Mouse (Mus musculus) thymus, adult 2 months (tissue): ENCODE data around the gene Tlr5. TPM values are rescaled to one million over a fixed set of nuclear protein-coding genes. Genes with fewer than 3 reads are reported as not detected.

ENCODE experiments used
- DNase-seq: peaks from one replicate; pipeline ENCODE4 v3.0.0; 2021
- H3K27ac ChIP-seq: fragments of 200-500 bp; 2 replicates; pipeline ENCODE4 v1.5.1; 2012; ENCODE audit warnings: low read length, control low read depth; ENCODE audit not compliant: control insufficient read depth, insufficient read depth
- H3K27me3 ChIP-seq: fragments of 200-500 bp; 2 replicates; pipeline ENCODE4 v1.6.1; 2012; ENCODE audit warnings: mild to moderate bottlenecking, low read length, moderate library complexity, mixed read lengths; ENCODE audit not compliant: control insufficient read depth, insufficient read depth
- H3K36me3 ChIP-seq: fragments of 200-500 bp; 2 replicates; pipeline ENCODE4 v1.6.1; 2012; ENCODE audit warnings: mild to moderate bottlenecking, low read length, moderate library complexity; ENCODE audit not compliant: control insufficient read depth, insufficient read depth
- H3K4me1 ChIP-seq: fragments of 200-500 bp; replicated peaks from 2 replicates; pipeline ENCODE4 v1.6.1; 2012; ENCODE audit warnings: low read length; ENCODE audit not compliant: control insufficient read depth, insufficient read depth
- H3K4me3 ChIP-seq: fragments of 200-500 bp; 2 replicates; pipeline ENCODE4 v1.5.1; 2012; ENCODE audit warnings: mild to moderate bottlenecking, low read length, control low read depth, moderate library complexity; ENCODE audit not compliant: control insufficient read depth, insufficient read depth
- CTCF ChIP-seq: fragments of 200-500 bp; IDR thresholded peaks from 2 replicates; pipeline ENCODE4 v1.5.1; 2012; ENCODE audit warnings: mild to moderate bottlenecking, control low read depth, low read length, moderate library complexity, borderline replicate concordance; ENCODE audit not compliant: control insufficient read depth, poor library complexity, insufficient read depth; ENCODE audit errors: extremely low read depth
- POLR2A ChIP-seq: fragments of 200-500 bp; IDR thresholded peaks from 2 replicates; pipeline ENCODE4 v1.6.1; 2012; ENCODE audit warnings: mild to moderate bottlenecking, low read length, control low read depth, moderate library complexity; ENCODE audit not compliant: control insufficient read depth, poor library complexity, insufficient read depth; ENCODE audit errors: extremely low read depth
- WGBS: fragments of 180-500 bp; shearing (Covaris S2); methylation state at CpG from one replicate; pipeline ENCODE4 v1.1.7; 2018; 5-methylcytosine and 5-hydroxymethylcytosine counted together
- polyA plus RNA-seq: library from polyadenylated mRNA; depleted of rRNA; stranded (reverse); fragments of >200 nt; gene quantifications from 2 replicates; pipeline ENCODE4 v1.2.3, GENCODE M21; 2012

Gene Tlr5
- polyA plus RNA-seq, 1 experiment = 0.82 TPM

DNA sequence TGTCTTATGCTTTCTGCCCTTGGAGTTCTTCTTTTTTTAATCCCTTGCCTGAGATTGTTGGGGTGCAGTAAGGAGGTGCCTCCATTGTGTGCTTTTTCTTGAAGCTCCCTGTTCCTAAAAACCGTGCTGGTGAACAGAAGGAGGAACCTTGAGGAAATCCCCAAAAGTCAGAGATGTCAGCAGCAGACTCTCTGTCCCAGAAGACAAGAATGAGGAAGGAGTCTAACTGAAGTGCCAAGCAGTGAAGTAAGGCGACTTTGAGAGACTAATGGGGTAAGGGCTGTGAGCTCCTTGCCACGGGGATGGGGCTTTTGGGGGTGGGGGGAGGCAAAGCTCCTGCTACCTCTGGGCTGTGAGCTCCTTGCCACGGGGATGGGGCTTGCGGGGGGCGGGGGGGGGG is 19.1 kb upstream of the Tlr5 start:
- Histone ChIP-seq H3K4me1 (no peaks in the 10 kb centered on the region), H3K4me3 (no peak overlapping the region), H3K27me3 (no peaks in the 10 kb centered on the region), H3K27ac (no peak overlapping the region), H3K36me3 (no peaks in the 10 kb centered on the region)
- TF ChIP-seq CTCF (no peak), POLR2A (no peak)
- 32% methylated on average over 6 of the region's 6 CpGs for WGBS
- DNase-seq = no peak

DNA sequence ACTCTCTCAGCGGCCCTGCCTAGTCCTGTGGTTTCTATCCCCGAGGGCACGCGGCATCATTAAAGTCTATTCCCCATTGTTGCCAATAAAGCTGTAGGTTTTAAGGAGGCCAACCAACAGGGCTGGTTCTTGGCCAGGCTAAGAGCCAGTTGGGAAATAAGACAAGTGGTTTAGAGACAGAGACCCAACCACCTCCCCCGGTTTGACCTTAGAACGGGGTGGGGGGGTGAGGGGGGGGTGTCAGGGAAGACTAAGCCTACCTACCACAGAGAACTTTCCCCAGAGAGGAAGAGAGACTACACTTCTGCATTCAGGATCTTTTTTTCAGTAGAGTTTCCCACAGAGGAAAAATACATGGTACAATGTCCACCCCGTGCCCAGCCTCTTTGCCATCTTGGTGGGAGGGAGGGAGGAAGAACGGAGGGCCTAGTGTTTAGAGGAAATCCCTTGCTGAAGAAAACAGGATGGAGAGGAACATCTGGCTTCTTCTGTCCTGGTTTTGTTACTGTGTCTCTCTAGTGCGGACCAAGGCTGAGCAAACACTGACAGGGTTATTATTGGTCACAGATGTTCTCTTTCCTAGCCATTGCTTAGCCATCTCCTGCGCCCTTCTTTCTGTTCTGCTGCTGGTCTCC is 17.0 kb upstream of the Tlr5 start:
- Histone ChIP-seq H3K27ac (no peak overlapping the region), H3K27me3 (no peaks in the 10 kb centered on the region), H3K4me1 (no peaks in the 10 kb centered on the region), H3K36me3 (no peaks in the 10 kb centered on the region), H3K4me3 (no peak overlapping the region)
- TF ChIP-seq CTCF (no peak), POLR2A (no peak)
- DNase-seq = no peak
- 52% methylated on average over 10 of the region's 10 CpGs for WGBS

DNA sequence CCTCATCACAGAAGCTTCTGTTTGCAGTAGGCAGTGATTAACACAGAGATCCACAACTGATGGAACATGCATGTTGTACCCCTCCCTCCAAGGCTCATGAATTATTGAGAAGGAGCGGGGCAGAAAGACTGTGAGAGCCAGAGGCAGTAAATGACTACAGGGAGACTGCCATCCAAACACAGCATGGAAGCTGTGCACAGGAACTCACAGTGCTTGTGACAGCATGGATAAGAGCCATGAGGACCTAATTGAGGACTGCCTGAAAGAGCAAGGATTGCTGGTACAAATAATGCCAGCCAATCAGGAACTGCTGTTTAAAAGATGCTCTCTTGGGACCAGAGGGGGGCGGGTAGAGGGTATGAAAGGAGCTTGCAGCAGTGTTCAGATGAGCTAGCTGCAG is 12.7 kb upstream of the Tlr5 start:
- H3K36me3 ChIP-seq = no peaks in the 10 kb centered on the region
- no peak overlapping the region for H3K27ac ChIP-seq
- no peak for DNase-seq
- TF ChIP-seq CTCF = no peak
- no peak for TF ChIP-seq POLR2A
- no peak overlapping the region for H3K4me3 ChIP-seq
- H3K27me3 ChIP-seq = no peaks in the 10 kb centered on the region
- H3K4me1 ChIP-seq = no peaks in the 10 kb centered on the region
- 93% methylated on average over 2 of the region's 2 CpGs for WGBS

DNA sequence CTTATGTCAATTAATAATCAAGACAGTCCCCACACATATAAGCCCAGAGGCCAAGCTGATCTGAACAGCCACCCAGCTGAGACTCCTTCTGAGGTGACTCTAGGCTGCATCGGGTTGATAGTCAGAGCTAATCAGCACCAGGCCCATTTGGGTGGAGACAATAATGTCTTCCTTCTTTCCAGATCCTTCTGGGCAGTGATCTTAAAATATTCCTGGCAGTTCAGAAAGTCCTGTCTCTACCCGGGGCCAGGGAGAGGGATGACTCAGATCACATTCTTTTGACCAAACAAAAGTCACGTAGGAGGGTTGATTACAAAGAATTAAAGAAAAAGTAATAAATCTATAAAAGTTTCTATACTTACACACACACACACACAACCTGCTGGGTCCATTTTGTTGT is 10.7 kb upstream of the Tlr5 start:
- no peaks in the 10 kb centered on the region for H3K36me3 ChIP-seq
- H3K4me1 ChIP-seq = no peaks in the 10 kb centered on the region
- TF ChIP-seq POLR2A (no peak), CTCF (no peak)
- no peaks in the 10 kb centered on the region for H3K27me3 ChIP-seq
- H3K4me3 ChIP-seq = no peak overlapping the region
- no peak overlapping the region for H3K27ac ChIP-seq
- DNase-seq = no peak
- 94% methylated on average over 3 of the region's 3 CpGs for WGBS

DNA sequence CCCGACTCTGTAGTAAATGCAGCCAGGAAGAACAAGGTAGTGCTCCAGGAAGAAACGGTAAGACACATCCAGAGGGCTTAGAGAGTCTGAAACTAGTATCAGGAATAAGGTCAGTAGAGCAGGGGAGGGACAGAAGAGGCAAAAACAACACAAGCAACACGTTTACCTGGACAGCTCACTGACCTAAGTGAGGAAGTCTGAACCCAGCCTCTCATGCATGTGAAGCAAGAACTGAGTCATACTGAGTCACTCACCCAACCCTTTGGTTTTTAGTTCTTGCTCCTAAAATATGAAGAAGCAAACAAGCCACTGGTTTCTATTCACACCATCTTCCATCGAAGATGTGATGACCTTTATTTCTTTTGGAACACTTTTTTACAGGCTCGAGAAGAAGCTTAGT is 9.9 kb upstream of the Tlr5 start:
- TF ChIP-seq POLR2A (no peak), CTCF (no peak)
- H3K27ac ChIP-seq = no peak overlapping the region
- H3K27me3 ChIP-seq = no peaks in the 10 kb centered on the region
- no peaks in the 10 kb centered on the region for H3K36me3 ChIP-seq
- WGBS = 72% methylated on average over 5 of the region's 5 CpGs
- H3K4me3 ChIP-seq = no peak overlapping the region
- DNase-seq = no peak
- H3K4me1 ChIP-seq = no peaks in the 10 kb centered on the region

DNA sequence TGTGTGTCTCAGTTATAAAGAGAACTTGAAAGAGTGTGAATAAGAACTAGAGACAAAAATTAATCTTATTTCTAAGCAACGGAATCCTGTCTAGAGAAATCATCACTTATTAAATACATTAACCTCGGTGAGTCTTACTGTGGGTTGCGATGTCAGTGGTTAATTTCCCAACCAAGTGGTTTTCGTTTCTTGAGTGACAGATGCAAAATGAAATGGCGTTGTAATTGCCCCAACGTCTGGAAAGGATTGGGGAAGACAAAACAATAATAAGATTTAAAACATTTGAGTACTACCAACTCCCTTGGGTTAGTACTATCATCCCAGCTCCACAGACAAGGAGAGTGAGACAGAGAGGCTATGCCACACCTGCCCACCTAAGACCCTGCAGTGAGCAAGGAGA is 9.0 kb upstream of the Tlr5 start:
- Histone ChIP-seq H3K4me3 (no peak overlapping the region), H3K4me1 (no peaks in the 10 kb centered on the region), H3K36me3 (no peaks in the 10 kb centered on the region), H3K27ac (no peak overlapping the region), H3K27me3 (no peaks in the 10 kb centered on the region)
- TF ChIP-seq POLR2A (no peak), CTCF (no peak)
- DNase-seq = no peak
- WGBS = 78% methylated on average over 6 of the region's 6 CpGs

DNA sequence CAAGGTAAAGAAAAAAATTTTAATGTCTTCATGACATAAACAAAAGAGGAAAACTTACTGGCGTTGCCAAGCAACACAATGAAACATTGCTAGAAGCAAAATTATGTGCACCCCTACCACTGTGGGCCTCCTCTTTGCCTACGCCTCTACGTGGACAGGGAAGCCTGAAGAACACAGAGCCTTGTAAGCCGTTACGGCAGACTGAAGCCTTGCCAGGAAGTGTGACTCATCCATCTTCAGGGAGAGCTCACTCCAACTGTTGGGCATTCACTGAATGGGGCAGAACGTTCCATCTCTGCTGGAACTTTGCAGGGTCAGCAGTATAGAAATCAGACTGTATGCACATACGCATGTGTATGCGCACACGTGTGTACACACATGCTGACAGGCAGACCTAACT is 3.3 kb upstream of the Tlr5 start:
- H3K36me3 ChIP-seq = no peaks in the 10 kb centered on the region
- H3K27ac ChIP-seq = no peak overlapping the region
- WGBS = 62% methylated on average over 9 of the region's 9 CpGs
- DNase-seq = no peak
- no peak overlapping the region for H3K4me3 ChIP-seq
- TF ChIP-seq CTCF = no peak
- no peak for TF ChIP-seq POLR2A
- H3K4me1 ChIP-seq = peaks cover 9% of the 10 kb centered on the region; the same call in 1 of the 2 replicates
- no peaks in the 10 kb centered on the region; the same call in 1 of the 2 replicates for H3K27me3 ChIP-seq
